Comparison of ENCODE assay signal across 7 mouse cellular contexts in the genomic region with DNA sequence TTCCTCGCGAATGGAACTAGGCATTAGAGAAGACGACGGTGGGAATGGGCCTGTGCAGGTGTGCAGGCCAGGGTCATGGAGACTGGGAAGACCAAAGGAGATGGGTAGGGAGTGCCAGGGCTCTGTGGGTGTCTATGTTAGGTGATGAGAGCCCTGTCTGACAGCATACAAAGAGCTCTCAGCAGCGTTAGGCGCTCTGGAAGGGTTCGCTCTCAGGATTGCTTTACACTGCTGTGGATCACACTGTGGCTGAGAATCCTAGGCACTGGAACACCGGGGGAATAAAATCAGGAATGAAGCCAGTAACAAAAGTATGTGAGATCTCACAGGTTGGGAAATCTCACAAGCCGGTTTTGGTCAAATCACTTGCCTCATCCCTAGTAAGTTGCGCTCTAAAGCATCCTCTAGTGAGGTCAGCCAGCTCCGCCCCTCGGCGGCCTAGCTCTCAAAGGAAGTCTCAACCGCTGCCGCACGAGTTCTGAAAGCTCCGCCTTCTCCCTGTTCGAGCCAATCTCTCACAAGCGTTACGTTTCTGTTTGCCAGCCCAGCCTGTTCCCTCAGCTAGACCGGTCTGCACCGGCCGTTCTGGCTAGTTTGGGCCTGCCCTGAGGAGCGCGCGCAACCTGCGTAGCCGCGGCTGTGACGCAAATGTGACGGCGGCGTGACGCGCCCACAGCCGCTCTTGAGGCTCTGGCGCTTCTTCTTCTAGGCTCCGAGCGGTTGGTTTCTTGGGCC. TPM values are rescaled to one million over a fixed set of nuclear protein-coding genes. Genes with fewer than 3 reads are reported as not detected.
DNase-seq lines count a peak whose midpoint lies in the region; ATAC-seq lines count a peak whose summit lies in the region.

Gene Emd, plus strand, starts transcription at position 535 of the 735 bp plus-strand sequence.

- H3K4me2 ChIP-seq in intestine, embryonic 14.5 days (ENCODE audit: low read length) = peak within 1 kb of the TSS; percentile 62
- H3K4me2 ChIP-seq in midbrain, embryonic 11.5 days = peak within 1 kb of the TSS; percentile 45

- peak; percentile 98 for ATAC-seq in intestine, embryonic 14.5 days (replicated peaks; ENCODE audit: low FRiP score, low TSS enrichment, low read depth)
- ATAC-seq in midbrain, embryonic 11.5 days (ENCODE audit: low FRiP score) = peak; percentile 98

- H3K9ac ChIP-seq in intestine, embryonic 14.5 days (ENCODE audit: low read length) = peak within 1 kb of the TSS; percentile 73
- peak within 1 kb of the TSS; percentile 76 for H3K9ac ChIP-seq in midbrain, embryonic 11.5 days (ENCODE audit: low read length)

- peak within 1 kb of the TSS; percentile 56 for H3K4me3 ChIP-seq in intestine, embryonic 14.5 days (ENCODE audit: low read depth, low read length)
- H3K4me3 ChIP-seq in midbrain, embryonic 11.5 days (ENCODE audit: low read depth, low read length) = peak within 1 kb of the TSS; percentile 55

- H3K4me1 ChIP-seq in intestine, embryonic 14.5 days (replicated peaks; ENCODE audit: control insufficient read depth, insufficient read depth, low read length) = no peaks in the 10 kb centered on the region
- H3K4me1 ChIP-seq in midbrain, embryonic 11.5 days (ENCODE audit: control insufficient read depth, insufficient read depth, low read length) = no peaks in the 10 kb centered on the region

- peak; percentile 69 to 79 for DNase-seq in adrenal gland, adult 18-20 months (ENCODE audit: low spot score in 2 of 2)
- peak; percentile 93 for DNase-seq in embryo, embryonic 10.5 days (ENCODE audit: low spot score)
- DNase-seq in gastrocnemius, postnatal 14 days = peak; percentile 84
- peak; percentile 89 for DNase-seq in intestine, embryonic 14.5 days (ENCODE audit: low spot score)
- DNase-seq in left cerebral cortex, postnatal 36 days (ENCODE audit: low spot score in 2 of 2) = peak; percentile 85 to 87
- peak; percentile 98 for DNase-seq in midbrain, embryonic 11.5 days (ENCODE audit: low spot score, missing footprints)
- peak; percentile 91 for DNase-seq in skeletal muscle tissue, adult 2 months (ENCODE audit: low read depth, low spot score)

- no peaks in the 10 kb centered on the region for H3K9me3 ChIP-seq in intestine, embryonic 14.5 days (ENCODE audit: control insufficient read depth, low read length)
- H3K9me3 ChIP-seq in midbrain, embryonic 11.5 days (ENCODE audit: control insufficient read depth, low read length) = no peaks in the 10 kb centered on the region

- H3K27me3 ChIP-seq in intestine, embryonic 14.5 days (replicated peaks; ENCODE audit: control insufficient read depth, insufficient read depth, low read length) = no peaks in the 10 kb centered on the region
- no peaks in the 10 kb centered on the region for H3K27me3 ChIP-seq in midbrain, embryonic 11.5 days (ENCODE audit: control insufficient read depth, insufficient read depth, low read length)

- peaks cover 18% of the 10 kb centered on the region; the same call in 1 of the 2 replicates for H3K36me3 ChIP-seq in intestine, embryonic 14.5 days (ENCODE audit: control insufficient read depth, insufficient read depth, low read length)
- no peaks in the 10 kb centered on the region for H3K36me3 ChIP-seq in midbrain, embryonic 11.5 days (ENCODE audit: control insufficient read depth, insufficient read depth, low read length)

- 17% methylated on average over 39 of the region's 39 CpGs for WGBS in intestine, embryonic 14.5 days
- 17% methylated on average over 39 of the region's 39 CpGs for WGBS in midbrain, embryonic 11.5 days

- peak within 1 kb of the TSS; percentile 93 for H3K27ac ChIP-seq in intestine, embryonic 14.5 days (ENCODE audit: low read depth)
- peak within 1 kb of the TSS; percentile 74 for H3K27ac ChIP-seq in midbrain, embryonic 11.5 days (ENCODE audit: low read depth, low read length)

- intact Hi-C loops in gastrocnemius, postnatal 14 days (cut with DNase I; ENCODE audit: low total_unique reads) = loop anchor here (5.0 kb wide), 1 partner anchor 158 kb away; no protein-coding TSS in a partner anchor
- intact Hi-C loops in left cerebral cortex, postnatal 36 days (cut with DNase I) = no loop called here

RNA-seq across cellular contexts. Expression of gene Emd, which starts in this region (rescaled TPM):
- 100 to 1,000 TPM in 1 of 2 experiments, 10 to 100 TPM in 1; 93.6 to 165 TPM for total RNA-seq in adrenal gland, adult 18-20 months (2021)
- total RNA-seq in gastrocnemius, postnatal 14 days (2021) = 10 to 100 TPM; 17.5 to 18.4 TPM
- polyA plus RNA-seq in intestine, embryonic 14.5 days (2014; fragmentation: Nextera tagmentation; extraction: Ambion mirVana) = 30.4 and 30.7 TPM in 2 replicates
- 10 to 100 TPM; 33.6 to 39.0 TPM for total RNA-seq in left cerebral cortex, postnatal 36 days (2021)
- 24.3 and 25.2 TPM in 2 replicates for polyA plus RNA-seq in midbrain, embryonic 11.5 days (2014; fragmentation: Nextera tagmentation; extraction: Ambion mirVana)

Comparison
In these comparisons a context has a peak if more than half of its experiments do, and no peak if none do; other contexts are left out.
1. Peak in every context shown above with its lines: DNase-seq, ATAC-seq, H3K4me3 ChIP-seq and H3K27ac ChIP-seq.